Mouse (Mus musculus) myocyte (in vitro differentiated cells): Measurements from ENCODE around the gene Vrk3.

Source experiments
- MAX ChIP-seq: IDR thresholded peaks from one replicate; pipeline ENCODE4 v1.6.1; 2011; ENCODE audit warnings: low read depth, mild to moderate bottlenecking, control low read depth
- MYOG ChIP-seq, 3 experiments: IDR thresholded peaks; one replicate each; pipeline ENCODE4 v1.6.1; 2011; ENCODE audit warnings: control low read depth in 2 of 3, low read depth in 2 of 3, mild to moderate bottlenecking in 2 of 3; ENCODE audit not compliant: insufficient read length in 2 of 3, control insufficient read depth in 1 of 3, insufficient read depth in 1 of 3
- POLR2A ChIP-seq: IDR thresholded peaks from one replicate; pipeline ENCODE4 v1.6.1; 2011; ENCODE audit warnings: low read depth, mild to moderate bottlenecking, control low read depth, moderate library complexity; ENCODE audit not compliant: insufficient read length
- USF1 ChIP-seq: IDR thresholded peaks from one replicate; pipeline ENCODE4 v1.6.1; 2011; ENCODE audit warnings: low read depth, mild to moderate bottlenecking, control low read depth, moderate library complexity

DNA sequence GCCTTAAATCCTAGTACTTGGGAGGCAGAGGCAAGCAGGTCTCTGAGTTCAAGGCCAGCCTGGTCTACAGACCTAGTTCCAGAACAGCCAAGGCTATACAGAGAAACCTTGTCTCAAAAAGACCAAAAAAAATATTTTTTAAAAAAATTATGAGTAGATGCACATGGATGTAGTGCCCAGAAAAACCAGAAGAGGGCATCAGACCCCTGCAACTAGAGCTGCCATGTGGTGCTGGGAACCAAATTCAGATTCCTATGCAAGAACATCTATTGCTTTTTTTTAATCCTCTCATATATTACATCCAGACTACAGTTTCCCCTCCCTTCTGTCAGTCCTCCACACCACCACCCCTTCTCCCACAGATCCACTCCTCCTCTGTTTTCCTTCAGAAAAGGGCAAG, 41.9 kb upstream of the Vrk3 start:
- TF ChIP-seq USF1 (no peak), POLR2A (no peak), MYOG (IDR thresholded peaks at IDR 0.05; ENCODE audit: control insufficient read depth in 1 of 3, insufficient read depth in 1 of 3, insufficient read length in 2 of 3, low read depth in 2 of 3) (no peak), MAX (no peak)
